Mouse (Mus musculus) liver, embryonic 14.5 days (tissue): Measurements from ENCODE around the gene Spata32.

Source experiments
- CTCF ChIP-seq: IDR thresholded peaks from 2 replicates; pipeline ENCODE4 v1.5.1; 2016; ENCODE audit warnings: antibody characterized with exemption, low read depth, control low read depth
- EP300 ChIP-seq: IDR thresholded peaks from 2 replicates; pipeline ENCODE4 v1.6.1; 2016; ENCODE audit warnings: antibody characterized with exemption, low read depth

- TF ChIP-seq EP300 = no peak
- TF ChIP-seq CTCF = no peak
Observed at GRCm38 (mm10) chr11:103192230-103192955, 25.8 kb downstream of the Spata32 start.
